Mouse (Mus musculus) erythroblast, embryonic 14.5 days (primary cell): ENCODE data around the gene Atr.

Source experiments
- GATA1 ChIP-seq: IDR thresholded peaks from 2 replicates; pipeline ENCODE4 v1.6.1; 2012; ENCODE audit warnings: low read length, inconsistent platforms, mixed read lengths
- TAL1 ChIP-seq: IDR thresholded peaks from 3 replicates; pipeline ENCODE4 v1.6.1; 2012; ENCODE audit warnings: low read length, inconsistent platforms, mixed read lengths

DNA sequence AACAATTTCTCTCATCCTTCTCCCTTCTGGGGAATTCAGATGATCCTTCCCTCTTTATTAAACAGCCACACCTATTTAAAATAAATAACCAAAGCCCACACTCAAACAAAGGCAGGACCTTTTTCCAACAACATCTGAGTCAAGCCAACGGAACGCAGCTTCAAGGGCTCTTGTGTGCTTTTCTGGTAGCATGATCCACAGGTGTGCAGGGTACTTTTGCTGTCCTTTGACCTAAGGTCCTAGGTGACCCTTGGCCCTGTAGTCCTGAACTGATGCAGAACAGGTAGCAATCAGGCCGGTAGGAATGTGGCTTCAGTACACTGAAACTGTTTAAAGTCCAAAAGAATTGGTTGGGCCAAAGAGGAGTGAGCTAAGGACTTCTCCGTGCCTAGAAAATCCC, 11.7 kb upstream of the Atr start:
- TF ChIP-seq GATA1 (no peak), TAL1 (no peak)
